Mouse (Mus musculus) heart, postnatal 0 days (tissue): ENCODE measurements around the gene Zfp612.

ENCODE experiments used
- CTCF ChIP-seq: IDR thresholded peaks from 2 replicates; pipeline ENCODE4 v1.5.1; 2016; ENCODE audit warnings: antibody characterized with exemption, control low read depth, low read depth
- EP300 ChIP-seq: IDR thresholded peaks from 2 replicates; pipeline ENCODE4 v1.6.1; 2016; ENCODE audit warnings: antibody characterized with exemption, low read depth

DNA sequence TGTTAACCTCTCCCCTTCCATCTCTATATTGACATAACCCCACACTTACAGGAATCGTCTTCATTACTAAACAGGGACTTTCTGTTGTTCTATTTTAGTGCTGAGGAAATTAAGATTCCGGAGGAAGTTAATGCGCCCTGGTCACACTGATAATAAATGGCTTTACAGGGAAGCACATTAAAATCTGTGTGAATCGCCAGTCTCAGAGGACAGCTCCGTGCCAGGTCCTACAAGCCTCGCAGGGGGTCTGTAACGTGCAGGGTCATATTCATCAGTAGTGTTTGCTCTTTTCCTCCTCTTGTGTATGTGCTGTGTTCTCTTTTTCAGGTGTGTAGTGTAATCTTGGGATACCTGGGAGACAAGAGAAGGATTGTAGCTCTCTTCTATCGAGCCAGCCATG lies 21.3 kb upstream of the Zfp612 start:
- TF ChIP-seq CTCF (no peak), EP300 (no peak)
